Mouse (Mus musculus) frontal cortex, postnatal 10 days (tissue): ENCODE measurements around the gene Zxdb.
"Not testable (repeated sequence)": the region's sequence is repeated elsewhere in the genome, so short reads cannot be mapped to it uniquely, and the experiment has no call there.

Source experiments
- DNase-seq, 2 experiments: peaks; one replicate each; pipeline ENCODE4 v3.0.0; 2022; ENCODE audit warnings: low spot score in 2 of 2, mixed read lengths in 1 of 2

The Zxdb gene

GRCm38 (mm10) chrX:94724192-94724971 is at the start of gene Zxdb:
TSS of gene Zxdb (plus strand) at chrX:94724569.
- not testable (repeated sequence) for DNase-seq

GRCm38 (mm10) chrX:94674977-94675376 is 49.4 kb upstream of the Zxdb start:
- DNase-seq, result peak; percentile 4 to 10

- not testable (repeated sequence) for DNase-seq
Observed at GRCm38 (mm10) chrX:94681581-94681980, 42.8 kb upstream of the Zxdb start.

GRCm38 (mm10) chrX:94689593-94689992 is 34.8 kb upstream of the Zxdb start:
- DNase-seq, result not testable (repeated sequence)

GRCm38 (mm10) chrX:94706676-94707075 is 17.7 kb upstream of the Zxdb start:
- not testable (repeated sequence) for DNase-seq

GRCm38 (mm10) chrX:94709752-94710151 is 14.6 kb upstream of the Zxdb start:
- DNase-seq, result not testable (repeated sequence)

DNA sequence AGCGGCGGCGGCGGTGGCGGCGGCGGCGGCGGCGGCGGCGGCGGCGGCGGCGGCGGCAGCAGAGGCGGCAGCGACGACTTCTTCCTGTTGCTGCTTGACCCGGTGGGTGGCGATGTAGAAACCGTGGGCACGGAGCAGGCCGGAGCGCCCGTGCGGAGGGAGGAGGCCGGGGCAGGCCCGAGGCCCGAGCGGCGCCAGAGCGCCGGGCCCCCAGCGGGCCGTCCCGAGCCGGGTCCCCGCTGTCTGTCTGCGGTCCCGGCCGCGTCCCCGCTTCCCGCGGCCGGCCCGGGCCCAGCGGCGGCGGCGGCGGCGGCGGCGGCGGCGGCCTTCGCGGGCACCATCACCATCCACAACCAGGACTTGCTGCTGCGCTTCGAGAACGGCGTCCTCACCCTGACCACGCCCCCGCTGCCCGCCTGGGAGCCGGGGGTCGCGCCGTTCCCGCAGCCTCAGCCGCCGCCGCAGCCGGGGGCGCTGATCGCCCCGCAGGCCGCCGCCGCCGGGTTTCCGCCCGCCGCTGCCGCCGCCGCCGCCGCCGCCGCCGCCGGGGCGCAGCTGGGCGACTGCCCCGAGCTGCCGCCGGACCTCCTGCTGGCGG is 702 bp downstream of the Zxdb start:
- not testable (repeated sequence) for DNase-seq

DNA sequence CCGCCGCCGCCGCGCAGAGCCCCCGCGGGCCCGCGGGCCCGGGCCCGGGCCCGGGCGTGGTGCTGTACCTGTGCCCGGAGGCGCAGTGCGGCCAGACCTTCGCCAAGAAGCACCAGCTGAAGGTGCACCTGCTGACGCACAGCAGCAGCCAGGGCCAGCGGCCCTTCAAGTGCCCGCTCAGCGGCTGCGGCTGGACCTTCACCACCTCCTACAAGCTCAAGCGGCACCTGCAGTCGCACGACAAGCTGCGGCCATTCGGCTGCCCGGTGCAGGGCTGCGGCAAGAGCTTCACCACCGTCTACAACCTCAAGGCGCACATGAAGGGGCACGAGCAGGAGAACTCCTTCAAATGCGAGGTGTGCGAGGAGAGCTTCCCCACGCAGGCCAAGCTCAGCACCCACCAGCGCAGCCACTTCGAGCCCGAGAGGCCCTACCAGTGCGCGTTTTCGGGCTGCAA is 1.3 kb downstream of the Zxdb start:
- not testable (repeated sequence) for DNase-seq

DNA sequence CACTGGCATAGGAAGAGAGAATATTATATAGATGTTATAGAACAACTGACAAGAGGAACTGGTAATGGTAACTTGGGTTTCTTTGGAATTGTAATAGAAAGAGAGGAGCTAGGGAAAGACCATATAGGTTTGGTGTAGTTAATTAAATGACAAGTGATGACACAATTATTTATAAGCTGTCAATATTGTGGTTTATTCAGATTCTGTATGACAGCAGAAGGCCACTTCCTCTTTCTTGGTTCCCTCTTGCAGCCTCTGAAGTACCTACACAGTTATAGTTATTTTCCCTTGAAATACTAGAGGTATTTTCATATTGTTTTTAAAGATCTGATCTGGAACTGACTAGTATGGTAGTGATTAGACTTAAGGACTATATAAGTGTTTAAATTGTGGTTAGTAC is 7.2 kb downstream of the Zxdb start:
- no peak for DNase-seq

DNA sequence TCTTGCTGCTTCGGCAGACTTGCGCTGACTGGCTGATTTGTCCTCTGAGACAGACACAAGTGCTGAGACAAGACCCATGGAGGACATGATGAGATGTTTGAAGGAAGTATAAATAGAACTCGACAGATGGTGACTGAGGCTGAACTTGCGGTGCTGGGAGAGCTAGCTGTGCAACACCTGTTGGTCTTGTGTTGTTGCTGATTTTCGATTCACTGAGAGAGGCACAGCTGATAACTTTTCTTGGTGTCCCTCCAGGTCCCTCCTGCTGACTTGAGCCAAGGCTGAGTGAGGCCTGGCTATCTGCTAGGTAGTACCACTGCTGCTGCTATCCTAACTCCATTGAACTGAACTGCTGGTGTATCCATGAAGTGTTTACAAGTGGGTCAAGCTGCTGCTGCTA is 29.4 kb downstream of the Zxdb start:
- no peak for DNase-seq

DNA sequence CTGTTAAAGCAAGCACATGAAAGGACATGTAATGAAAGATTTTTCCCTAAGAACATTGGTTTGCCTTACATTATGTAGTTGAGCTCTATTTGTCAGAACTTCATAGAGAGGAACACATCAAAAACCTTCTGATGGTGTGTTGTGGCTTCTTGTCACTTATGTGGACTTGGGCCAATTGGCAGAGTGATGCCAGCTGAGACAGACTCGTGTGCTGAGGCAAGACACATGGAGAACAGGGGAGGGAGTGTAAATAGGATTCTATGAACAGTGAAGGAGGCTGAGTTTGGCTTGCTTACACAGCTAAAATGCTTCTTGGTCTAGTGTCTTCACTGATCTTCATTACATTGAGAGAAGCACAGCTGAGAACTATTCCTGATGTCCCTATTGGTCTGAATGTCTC is 35.6 kb downstream of the Zxdb start:
- DNase-seq, result no peak

DNA sequence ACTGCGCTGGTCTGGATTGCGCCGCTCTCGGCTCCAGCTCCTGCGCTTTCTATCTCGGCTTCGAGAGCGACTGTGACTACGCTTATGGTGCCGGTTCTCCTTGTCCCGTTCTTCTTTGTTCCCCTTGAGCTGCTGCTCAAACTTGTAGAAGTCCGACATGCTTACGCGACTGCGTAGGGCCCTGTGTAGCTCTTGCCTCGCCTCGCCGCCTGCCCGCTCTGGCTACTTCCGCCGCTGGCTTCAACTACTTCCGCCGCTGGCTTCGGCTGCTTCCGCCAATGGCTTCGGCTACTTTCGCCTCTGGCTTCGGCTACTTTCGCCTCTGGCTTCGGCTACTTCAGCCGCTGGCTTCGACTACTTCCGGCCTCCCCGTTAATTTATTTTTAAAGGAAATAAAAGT is 49.5 kb downstream of the Zxdb start:
- DNase-seq, result no peak
